9 mouse cellular contexts compared by ENCODE assay signal in the genomic region with DNA sequence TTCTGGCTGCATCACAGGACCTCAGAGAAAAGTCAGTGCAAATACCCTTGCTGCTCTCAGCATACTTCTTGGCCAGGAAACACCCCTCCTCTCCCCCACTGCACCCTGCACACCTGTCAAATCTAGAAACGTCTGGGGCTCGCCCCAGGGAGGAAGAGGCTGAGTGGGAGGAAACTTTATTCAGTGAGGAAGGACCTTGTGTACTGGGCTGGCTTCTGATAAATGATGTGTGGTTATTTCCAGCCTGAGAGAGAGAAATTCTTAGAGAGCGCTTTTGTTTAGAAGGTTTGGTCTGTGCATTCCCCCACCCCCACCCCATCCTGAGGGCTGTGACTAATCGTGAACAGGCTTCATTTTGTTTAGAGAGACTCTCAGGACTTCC.
DNase-seq lines count a peak whose midpoint lies in the region; ATAC-seq and TF ChIP-seq lines count a peak whose summit lies in the region.
"Had no signal": no experiment of that assay in that cellular context is flagged by ENCODE, and none has a peak within 500 bp of the region (broad histone marks: within the 10 kb centered on the region; RNA-seq: fewer than 3 reads in every experiment).

No protein-coding gene starts in this region.

- H3K27ac ChIP-seq in liver, postnatal 0 days (ENCODE audit: low read depth): peak overlapping the region; percentile 99

- DNase-seq in spleen, adult 12 weeks (ENCODE audit: low spot score): peak; percentile 46
- DNase-seq in spleen, adult 18-20 months: no peak
- no peak for DNase-seq in liver, postnatal 0 days
- DNase-seq in left cerebral cortex, adult 11 months (ENCODE audit: low spot score): no peak
- no peak for DNase-seq in ovary, adult 18-20 months (ENCODE audit: low spot score)
- no peak for DNase-seq in gastrocnemius, postnatal 10 days
- DNase-seq: heart, postnatal 36 days had no signal

- peak overlapping the region; percentile 50 for H3K4me3 ChIP-seq in erythroblast, embryonic 14.5 days (replicated peaks)
- 0 out of 2 replicates have a peak overlapping the region, but pooled peaks have one; percentile 3 for H3K4me3 ChIP-seq in liver, postnatal 0 days (ENCODE audit: low read depth, low read length)

- peaks cover 100% of the 10 kb centered on the region for H3K4me1 ChIP-seq in erythroblast, embryonic 14.5 days (ENCODE audit: control insufficient read depth)
- peaks cover 72% of the 10 kb centered on the region for H3K4me1 ChIP-seq in liver, postnatal 0 days (ENCODE audit: insufficient read depth)

- no peak for TF ChIP-seq CTCF in liver, postnatal 0 days (IDR thresholded peaks at IDR 0.05; ENCODE audit: low read depth)

- no peak for ATAC-seq in erythroblast, adult 5-6 weeks (replicated peaks; ENCODE audit: low FRiP score, poor library complexity, severe bottlenecking)
- ATAC-seq in liver, postnatal 0 days: no peak

- no peaks in the 10 kb centered on the region for H3K27me3 ChIP-seq in erythroblast, embryonic 14.5 days (ENCODE audit: control insufficient read depth)
- H3K27me3 ChIP-seq in liver, postnatal 0 days (ENCODE audit: insufficient read depth, low read length): no peaks in the 10 kb centered on the region

- no peak for TF ChIP-seq EP300 in liver, postnatal 0 days (IDR thresholded peaks at IDR 0.05; ENCODE audit: low read depth)

- 18% methylated on average over 4 of the region's 4 CpGs for WGBS in liver, postnatal 0 days (ENCODE audit: insufficient replicate concordance)

- H3K9me3 ChIP-seq in erythroblast, embryonic 14.5 days (ENCODE audit: control insufficient read depth, low read length): no peaks in the 10 kb centered on the region
- no peaks in the 10 kb centered on the region for H3K9me3 ChIP-seq in liver, postnatal 0 days (ENCODE audit: low read length)

- peak overlapping the region; percentile 51 for H3K4me2 ChIP-seq in liver, postnatal 0 days (ENCODE audit: low read depth, low read length)

- H3K9ac ChIP-seq in liver, postnatal 0 days (replicated peaks): peak overlapping the region; percentile 61

- peaks cover 88% of the 10 kb centered on the region for H3K36me3 ChIP-seq in erythroblast, embryonic 14.5 days (ENCODE audit: control insufficient read depth)
- peaks cover 2% of the 10 kb centered on the region for H3K36me3 ChIP-seq in liver, postnatal 0 days (replicated peaks; ENCODE audit: insufficient read depth, low read length)
